Mouse (Mus musculus) embryonic fibroblast, embryonic 13.5 days (primary cell): ENCODE measurements at regions not wholly inside any gene's neighbourhood (a gene's known extent, or its start where the extent isn't known, plus 50 kb on each side); places are given as distances from the start of the nearest gene placed in this dataset.

ENCODE experiments used
- CTCF ChIP-seq: IDR thresholded peaks from 2 replicates; pipeline ENCODE4 v1.5.1; 2011; ENCODE audit warnings: mild to moderate bottlenecking, control low read depth, low read length, moderate library complexity, borderline replicate concordance; ENCODE audit not compliant: insufficient read depth
- POLR2A ChIP-seq: IDR thresholded peaks from 2 replicates; pipeline ENCODE4 v1.6.1; 2011; ENCODE audit warnings: low read depth, mild to moderate bottlenecking, control low read depth, low read length, moderate library complexity

- TF ChIP-seq CTCF (no peak), POLR2A (no peak)
Observed at GRCm38 (mm10) chr5:133487806-133488290, 611.7 kb upstream of the Castor2 start.
